Mouse (Mus musculus): ENCODE measurements around the gene Tor2a. TPM values are rescaled to one million over a fixed set of nuclear protein-coding genes. Genes with fewer than 3 reads are reported as not detected.

Gene Tor2a
- total RNA-seq, 2 experiments from 2014 or later = 28.9 to 32.9 TPM

DNA sequence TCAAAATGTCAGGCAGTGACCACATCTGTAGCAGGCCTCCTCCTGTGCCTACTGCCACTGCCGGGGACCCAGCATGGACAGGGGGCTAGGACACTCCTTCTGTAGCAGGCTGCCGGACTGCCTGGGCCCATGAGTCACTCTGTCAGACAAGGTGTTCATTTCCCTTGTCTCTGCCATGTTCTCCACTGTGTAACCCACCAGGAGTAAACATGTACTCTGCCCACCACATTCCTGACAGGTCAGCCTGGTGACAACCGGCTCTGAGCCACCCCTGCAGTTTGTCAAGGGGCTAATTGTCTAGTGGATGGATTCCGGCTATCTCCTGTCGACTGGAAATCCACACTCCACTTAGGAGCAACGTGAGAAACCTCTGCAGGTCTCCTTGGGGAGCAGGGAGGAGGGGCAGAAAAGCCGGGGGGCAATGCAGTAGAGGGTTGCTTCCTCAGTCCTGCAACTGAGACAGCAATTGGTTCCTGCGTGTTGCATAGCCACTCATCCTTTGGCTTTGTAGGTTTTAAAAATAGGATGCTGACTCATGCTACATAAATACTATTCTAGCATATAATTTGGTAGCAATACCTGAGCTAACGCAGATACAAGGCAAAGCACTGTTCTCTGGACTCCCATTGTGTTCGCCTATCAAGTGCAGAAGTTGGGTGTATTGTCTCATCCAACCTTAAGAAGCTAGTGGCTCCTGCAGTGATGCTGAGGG lies 41.4 kb downstream of the Tor2a start:
- no peak for DNase-seq (ENCODE audit: low spot score in 2 of 2)

GRCm38 (mm10) chr2:32808816-32809566 lies 52.0 kb downstream of the Tor2a start:
- DNase-seq (ENCODE audit: low spot score in 2 of 2) = no peak

Small RNA genes within 50 kb of the gene (microRNA-seq; reads per million reads assigned to microRNA genes)
- 0 to 0.20 reads per million in 2 experiments for gene Mir2861
- 0 to 0.39 reads per million in 2 experiments for gene Mir3960

Other genes with a start within 250 kb of the Tor2a start
- gene Fam102a, start 221.9 kb upstream of the Tor2a start, total RNA-seq (2021) = 10 to 100 TPM; 34.8 to 38.0 TPM
- gene Dpm2, start 186.4 kb upstream of the Tor2a start, total RNA-seq (2021) = 10 to 100 TPM; 69.6 to 88.4 TPM
- 1 to 10 TPM; 6.4 to 7.1 TPM for gene Pip5kl1, start 182.4 kb upstream of the Tor2a start, total RNA-seq (2021)
- under 1 TPM; 0.45 to 0.64 TPM for gene 9430097D07Rik, start 181.6 kb upstream of the Tor2a start, total RNA-seq (2021)
- gene St6galnac4, start 170.1 kb upstream of the Tor2a start, total RNA-seq (2021) = 10 to 100 TPM; 41.9 to 47.1 TPM
- gene St6galnac6, start 157.5 kb upstream of the Tor2a start, total RNA-seq (2021) = 100 to 1,000 TPM in 1 of 2 experiments, 10 to 100 TPM in 1; 99.1 to 104 TPM
- 100 to 1,000 TPM; 109 TPM for gene Ak1, start 135.5 kb upstream of the Tor2a start, total RNA-seq (2021)
- 10 to 100 TPM; 25.9 to 28.2 TPM for gene Eng, start 110.6 kb upstream of the Tor2a start, total RNA-seq (2021)
- gene Fpgs, start 53.1 kb upstream of the Tor2a start, total RNA-seq (2021) = 10 to 100 TPM; 17.1 to 17.2 TPM
- 10 to 100 TPM; 86.8 to 92.1 TPM for gene Cdk9, start 44.2 kb upstream of the Tor2a start, total RNA-seq (2021)
- gene Sh2d3c, start 36.2 kb upstream of the Tor2a start, total RNA-seq (2021) = 10 to 100 TPM; 34.7 to 40.3 TPM
- 1 to 10 TPM; 2.1 to 3.2 TPM for gene 6330409D20Rik, start 16.2 kb upstream of the Tor2a start, total RNA-seq (2021)
- gene Ttc16, start 18.4 kb downstream of the Tor2a start, total RNA-seq (2021) = under 1 TPM; 0.71 to 0.94 TPM
- 10 to 100 TPM in 1 of 2 experiments, 1 to 10 TPM in 1; 5.4 to 11.5 TPM for gene Ptrh1, start 18.6 kb downstream of the Tor2a start, total RNA-seq (2021)
- gene Cfap157, start 27.2 kb downstream of the Tor2a start, total RNA-seq (2021) = under 1 TPM; 0.75 to 0.76 TPM
- gene Stxbp1, start 90.0 kb downstream of the Tor2a start, total RNA-seq (2021) = 100 to 1,000 TPM; 525 to 547 TPM
- gene Fam129b, start 118.9 kb downstream of the Tor2a start, total RNA-seq (2021) = 10 to 100 TPM; 22.6 to 26.3 TPM
- gene Rpl12, start 204.3 kb downstream of the Tor2a start, total RNA-seq (2021) = 100 to 1,000 TPM; 155 to 179 TPM
- gene Lrsam1, start 204.4 kb downstream of the Tor2a start, total RNA-seq (2021) = 10 to 100 TPM; 36.5 to 40.4 TPM
- 10 to 100 TPM; 23.2 to 26.9 TPM for gene Slc2a8, start 224.8 kb downstream of the Tor2a start, total RNA-seq (2021)